Mouse (Mus musculus) intestine, embryonic 15.5 days (tissue): ENCODE results near the gene Slc12a9. TPM values are rescaled to one million over a fixed set of nuclear protein-coding genes. Genes with fewer than 3 reads are reported as not detected.

ENCODE experiments used
- ATAC-seq: fragments of 200-750 bp; cut with Nextera tagmentation; 2 replicates; pipeline ENCODE4 v1.8.0; 2017; ENCODE audit warnings: moderate TSS enrichment, moderate library complexity
- H3K27ac ChIP-seq: fragments of 300-500 bp; sonication (generic); 2 replicates; pipeline ENCODE4 v1.5.1; 2015; ENCODE audit warnings: mild to moderate bottlenecking, inconsistent platforms
- H3K27me3 ChIP-seq: fragments of 300-500 bp; sonication (generic); replicated peaks from 2 replicates; pipeline ENCODE4 v1.6.1; 2015; ENCODE audit warnings: inconsistent platforms
- H3K36me3 ChIP-seq: fragments of 300-500 bp; sonication (generic); 2 replicates; pipeline ENCODE4 v1.6.1; 2015; ENCODE audit warnings: inconsistent platforms
- H3K4me1 ChIP-seq: fragments of 300-500 bp; sonication (generic); replicated peaks from 2 replicates; pipeline ENCODE4 v1.6.1; 2015; ENCODE audit warnings: inconsistent platforms
- H3K4me2 ChIP-seq: fragments of 300-500 bp; sonication (generic); replicated peaks from 2 replicates; pipeline ENCODE4 v1.6.1; 2015; ENCODE audit warnings: mild to moderate bottlenecking, inconsistent platforms
- H3K4me3 ChIP-seq: fragments of 300-500 bp; sonication (generic); replicated peaks from 2 replicates; pipeline ENCODE4 v1.5.1; 2015; ENCODE audit warnings: inconsistent platforms
- H3K9ac ChIP-seq: fragments of 300-500 bp; sonication (generic); 2 replicates; pipeline ENCODE4 v1.6.1; 2015; ENCODE audit warnings: inconsistent platforms
- H3K9me3 ChIP-seq: fragments of 300-500 bp; sonication (generic); 2 replicates; pipeline ENCODE4 v1.6.1; 2016; ENCODE audit warnings: inconsistent platforms
- WGBS: fragments of 180-500 bp; shearing (Covaris S2); methylation state at CpG from one replicate; pipeline ENCODE4 v1.1.7; 2015; 5-methylcytosine and 5-hydroxymethylcytosine counted together
- polyA plus RNA-seq: library from polyadenylated mRNA; unstranded; fragments of >200 nt; fragmentation: Nextera tagmentation; extraction: Ambion mirVana; gene quantifications from 2 replicates; pipeline ENCODE4 v1.2.1, GENCODE M21; 2015

The Slc12a9 gene
- polyA plus RNA-seq, 1 experiment from 2014 or later = 14.3 TPM

DNA sequence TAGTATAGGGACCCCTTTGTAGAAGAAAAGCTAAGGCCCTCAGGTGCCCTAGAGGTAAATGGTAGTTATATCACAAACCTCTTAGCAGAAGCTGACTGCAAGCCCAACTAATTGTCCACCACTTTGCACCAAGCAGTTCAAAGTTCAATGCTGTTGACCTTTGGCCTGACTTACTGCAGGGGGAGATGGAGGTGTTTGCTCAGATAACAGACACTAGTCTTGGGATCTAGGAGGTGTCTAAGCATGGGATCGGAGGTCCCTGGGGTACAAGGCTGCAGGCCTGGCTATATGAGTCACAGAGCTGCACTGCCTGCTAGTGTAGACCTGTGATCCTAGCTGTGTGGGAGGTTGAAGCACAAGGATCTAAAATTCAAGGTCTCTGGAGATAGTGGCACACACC lies 14.8 kb downstream of the Slc12a9 start:
- 0 out of 2 replicates have a peak, but pooled peaks cover 4% of the 10 kb centered on the region for H3K36me3 ChIP-seq
- peak; percentile 64 for ATAC-seq
- no peaks in the 10 kb centered on the region for H3K9me3 ChIP-seq
- H3K9ac ChIP-seq = no peak overlapping the region
- H3K4me2 ChIP-seq = peak overlapping the region; percentile 16; the same call in 1 of the 2 replicates
- H3K27ac ChIP-seq = 0 out of 2 replicates have a peak overlapping the region, but pooled peaks have one; percentile 8
- no peak overlapping the region for H3K4me3 ChIP-seq
- 56% methylated on average over 1 of the region's 1 CpGs for WGBS
- H3K4me1 ChIP-seq = peaks cover 20% of the 10 kb centered on the region
- no peaks in the 10 kb centered on the region for H3K27me3 ChIP-seq

- H3K27me3 ChIP-seq = no peaks in the 10 kb centered on the region
- no peaks in the 10 kb centered on the region for H3K36me3 ChIP-seq
- H3K4me2 ChIP-seq = no peak overlapping the region
- no peak for ATAC-seq
- no peak overlapping the region for H3K9ac ChIP-seq
- 78% methylated on average over 8 of the region's 8 CpGs for WGBS
- no peaks in the 10 kb centered on the region for H3K9me3 ChIP-seq
- no peak overlapping the region for H3K27ac ChIP-seq
- peaks cover 30% of the 10 kb centered on the region for H3K4me1 ChIP-seq
- no peak overlapping the region for H3K4me3 ChIP-seq
These were observed 16.0 kb downstream of the Slc12a9 start for GRCm38 (mm10) chr5:137317361-137317760.

GRCm38 (mm10) chr5:137315084-137315903 lies 18.1 kb downstream of the Slc12a9 start:
- H3K9ac ChIP-seq = peak overlapping the region; percentile 72
- H3K4me2 ChIP-seq = peak overlapping the region; percentile 78
- H3K4me1 ChIP-seq = peaks cover 37% of the 10 kb centered on the region
- H3K27ac ChIP-seq = peak overlapping the region; percentile 91
- 42% methylated on average over 29 of the region's 30 CpGs for WGBS
- H3K36me3 ChIP-seq = peaks cover 6% of the 10 kb centered on the region; the same call in 1 of the 2 replicates
- H3K4me3 ChIP-seq = no peak overlapping the region
- no peak for ATAC-seq
- no peaks in the 10 kb centered on the region for H3K27me3 ChIP-seq
- H3K9me3 ChIP-seq = no peaks in the 10 kb centered on the region

DNA sequence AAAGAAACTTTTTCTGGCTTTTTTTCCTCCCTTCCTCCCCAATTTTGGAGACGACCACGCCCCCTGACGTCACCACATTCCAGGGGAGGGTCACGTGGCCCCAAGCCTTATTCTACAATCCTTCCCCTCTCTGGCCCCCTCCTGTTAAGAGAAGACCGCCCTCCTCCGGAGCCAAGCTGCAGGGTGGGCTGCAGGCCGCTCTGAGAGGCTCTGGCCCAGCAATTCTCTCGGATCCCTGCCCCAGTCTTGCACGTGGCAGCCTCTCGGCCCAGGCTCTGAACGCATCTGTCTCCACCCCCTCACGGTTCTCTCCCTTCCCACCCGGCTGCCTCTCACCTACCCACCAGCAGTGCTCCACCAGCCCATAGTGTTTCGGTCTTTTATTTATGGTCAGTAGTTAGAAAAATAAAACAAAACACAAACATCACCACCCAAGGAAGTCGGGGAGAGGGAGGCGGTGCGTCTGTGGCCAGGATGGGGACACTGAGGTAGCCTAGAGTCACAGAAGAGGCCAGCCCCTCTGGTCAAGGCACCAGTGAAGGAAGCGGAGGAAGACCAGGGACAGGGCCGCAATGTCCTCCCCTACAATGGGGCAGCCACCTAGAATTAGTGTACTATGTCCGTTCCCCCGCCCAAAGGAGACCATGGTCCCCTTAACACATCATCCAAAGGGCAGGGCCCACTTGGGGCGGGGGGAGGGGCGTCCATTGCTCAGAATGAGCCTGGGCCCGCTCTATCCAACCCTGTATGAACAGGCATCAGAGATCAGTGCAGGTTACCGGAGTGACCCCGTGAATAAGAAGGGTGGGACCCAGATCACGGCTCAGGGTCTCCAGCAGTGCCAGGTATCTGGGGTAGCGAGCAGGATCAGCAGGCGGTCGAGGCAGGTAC lies 19.0 kb downstream of the Slc12a9 start, which contains the start of gene Trip6:
Gene Trip6, minus strand, starts transcription at position 212 of the 891 bp plus-strand sequence.
- Histone ChIP-seq H3K27ac (peak within 1 kb of the TSS; percentile 91), H3K4me1 (peaks cover 37% of the 10 kb centered on the region), H3K9me3 (no peaks in the 10 kb centered on the region), H3K9ac (peak within 1 kb of the TSS; percentile 72), H3K27me3 (no peaks in the 10 kb centered on the region), H3K36me3 (peaks cover 14% of the 10 kb centered on the region), H3K4me3 (peak within 1 kb of the TSS; percentile 64), H3K4me2 (peak within 1 kb of the TSS; percentile 78)
- 17% methylated on average over 30 of the region's 30 CpGs for WGBS
- peak; percentile 90 for ATAC-seq

- no peaks in the 10 kb centered on the region for H3K27me3 ChIP-seq
- peaks cover 22% of the 10 kb centered on the region for H3K36me3 ChIP-seq
- peak overlapping the region; percentile 91 for H3K27ac ChIP-seq
- H3K4me3 ChIP-seq = peak overlapping the region; percentile 64
- H3K9me3 ChIP-seq = no peaks in the 10 kb centered on the region
- H3K4me1 ChIP-seq = peaks cover 37% of the 10 kb centered on the region
- peak; percentile 52 for ATAC-seq
- 1% methylated on average over 22 of the region's 22 CpGs for WGBS
- peak overlapping the region; percentile 78 for H3K4me2 ChIP-seq
- peak overlapping the region; percentile 72 for H3K9ac ChIP-seq
These were observed 19.8 kb downstream of the Slc12a9 start for GRCm38 (mm10) chr5:137313466-137314192.

GRCm38 (mm10) chr5:137308356-137308755 lies 25.0 kb downstream of the Slc12a9 start:
- Histone ChIP-seq H3K36me3 (peaks cover 28% of the 10 kb centered on the region), H3K27me3 (no peaks in the 10 kb centered on the region), H3K4me3 (peak overlapping the region; percentile 91), H3K9ac (peak overlapping the region; percentile 96; the same call in 1 of the 2 replicates), H3K9me3 (no peaks in the 10 kb centered on the region), H3K27ac (peak overlapping the region; percentile 95), H3K4me1 (peaks cover 42% of the 10 kb centered on the region), H3K4me2 (peak overlapping the region; percentile 67)
- WGBS = 96% methylated on average over 4 of the region's 4 CpGs
- no peak for ATAC-seq

- peaks cover 35% of the 10 kb centered on the region for H3K36me3 ChIP-seq
- peaks cover 32% of the 10 kb centered on the region for H3K4me1 ChIP-seq
These were observed 26.1 kb downstream of the Slc12a9 start, which contains the start of gene Srrt for GRCm38 (mm10) chr5:137307071-137307912. Gene Srrt (minus strand): TSS chr5:137307674.

GRCm38 (mm10) chr5:137306439-137307005 lies 26.9 kb downstream of the Slc12a9 start:
- Histone ChIP-seq H3K27me3 (no peaks in the 10 kb centered on the region), H3K27ac (peak overlapping the region; percentile 95), H3K4me3 (peak overlapping the region; percentile 91), H3K4me2 (peak overlapping the region; percentile 58), H3K9ac (peak overlapping the region; percentile 96), H3K9me3 (no peaks in the 10 kb centered on the region), H3K4me1 (peaks cover 26% of the 10 kb centered on the region), H3K36me3 (peaks cover 42% of the 10 kb centered on the region)
- ATAC-seq = no peak
- 9% methylated on average over 12 of the region's 12 CpGs for WGBS

More at GRCm38 (mm10) chr5:137307071-137307912, 26.1 kb downstream of the Slc12a9 start, which contains the start of gene Srrt:
- H3K4me3 ChIP-seq = peak within 1 kb of the TSS; percentile 91
- peak within 1 kb of the TSS; percentile 67 for H3K4me2 ChIP-seq
- peak within 1 kb of the TSS; percentile 96 for H3K9ac ChIP-seq
- peak within 1 kb of the TSS; percentile 95 for H3K27ac ChIP-seq
- H3K27me3 ChIP-seq = no peaks in the 10 kb centered on the region
- no peaks in the 10 kb centered on the region for H3K9me3 ChIP-seq
- WGBS = under 1% methylated on average over 72 of the region's 72 CpGs
- ATAC-seq = peak; percentile 91

DNA sequence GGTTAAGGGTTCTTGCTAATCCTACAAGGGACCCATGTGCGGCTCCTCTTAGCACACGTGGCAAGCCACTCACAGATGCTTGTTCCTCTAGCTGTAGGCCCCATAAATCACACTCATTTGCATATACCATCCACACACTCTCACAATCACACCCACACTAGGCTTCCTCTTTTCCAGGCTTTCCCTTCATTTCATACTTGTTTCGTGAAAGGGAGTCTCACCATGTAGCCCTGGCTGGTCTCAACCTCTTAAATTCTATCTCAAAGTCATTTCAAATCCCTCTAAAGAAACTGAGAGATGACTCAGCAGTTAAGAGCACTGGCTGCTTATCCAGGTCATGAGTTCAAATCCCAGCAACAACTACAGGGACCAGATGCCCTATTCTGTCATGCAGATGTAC lies 27.6 kb downstream of the Slc12a9 start:
- H3K27me3 ChIP-seq = no peaks in the 10 kb centered on the region
- peak overlapping the region; percentile 58 for H3K4me2 ChIP-seq
- no peak overlapping the region for H3K9ac ChIP-seq
- H3K36me3 ChIP-seq = peaks cover 48% of the 10 kb centered on the region
- ATAC-seq = no peak
- WGBS = 53% methylated on average over 3 of the region's 3 CpGs
- H3K9me3 ChIP-seq = no peaks in the 10 kb centered on the region
- no peak overlapping the region for H3K27ac ChIP-seq
- H3K4me1 ChIP-seq = peaks cover 26% of the 10 kb centered on the region
- H3K4me3 ChIP-seq = peak overlapping the region; percentile 91

- Histone ChIP-seq H3K9ac (no peak overlapping the region), H3K36me3 (peaks cover 48% of the 10 kb centered on the region), H3K4me3 (no peak overlapping the region), H3K4me2 (peak overlapping the region; percentile 58), H3K27me3 (no peaks in the 10 kb centered on the region), H3K9me3 (no peaks in the 10 kb centered on the region), H3K4me1 (peaks cover 26% of the 10 kb centered on the region), H3K27ac (no peak overlapping the region)
- WGBS = 47% methylated on average over 4 of the region's 4 CpGs
- no peak for ATAC-seq
These were observed 28.6 kb downstream of the Slc12a9 start for GRCm38 (mm10) chr5:137304816-137305215.
